8 mouse cellular contexts compared by ENCODE assay signal in the genomic region with DNA sequence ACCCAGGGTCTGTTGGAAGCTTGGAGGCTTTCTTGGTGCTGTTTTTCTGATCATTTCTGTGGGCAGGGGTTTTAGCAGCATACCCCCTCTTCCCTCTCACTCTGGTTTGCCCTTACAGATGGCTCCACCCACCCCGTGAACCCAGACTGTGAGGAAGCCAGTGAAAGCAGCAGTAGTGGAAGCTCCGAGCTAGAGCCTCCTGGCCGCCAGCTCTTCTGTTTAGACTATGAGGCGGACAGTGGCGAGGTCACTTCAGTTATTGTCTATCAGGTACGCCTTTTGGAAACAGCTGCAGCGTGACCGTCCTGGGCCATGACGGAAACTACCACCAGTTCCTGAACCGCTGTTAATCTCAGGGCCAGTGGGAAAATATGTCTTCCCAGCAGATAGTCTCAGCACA. TPM values are rescaled to one million over a fixed set of nuclear protein-coding genes. Genes with fewer than 3 reads are reported as not detected.
DNase-seq lines count a peak whose midpoint lies in the region; ATAC-seq and TF ChIP-seq lines count a peak whose summit lies in the region.

No protein-coding gene starts in this region.

- intact Hi-C loops in gastrocnemius, adult 2 months (cut with DNase I), result no loop called here
- intact Hi-C loops in left cerebral cortex, postnatal 4 days (cut with DNase I), result no loop called here

- H3K36me3 ChIP-seq in G1E (replicated peaks), result peaks cover 49% of the 10 kb centered on the region
- H3K36me3 ChIP-seq in heart, embryonic 16.5 days (ENCODE audit: control insufficient read depth, insufficient read depth), result peaks cover 10% of the 10 kb centered on the region
- H3K36me3 ChIP-seq in liver, embryonic 13.5 days, result peaks cover 31% of the 10 kb centered on the region

- peak overlapping the region; percentile 80 for H3K4me3 ChIP-seq in gastrocnemius, adult 2 months
- H3K4me3 ChIP-seq in G1E (ENCODE audit: low read depth, low read length), result peak overlapping the region; percentile 91
- peak overlapping the region; percentile 65; the same call in 1 of the 2 replicates for H3K4me3 ChIP-seq in heart, embryonic 16.5 days (ENCODE audit: low read length)
- peak overlapping the region; percentile 91 for H3K4me3 ChIP-seq in liver, embryonic 13.5 days (replicated peaks)

- peak; percentile 13 for DNase-seq in gastrocnemius, adult 2 months
- no peak for DNase-seq in gastrocnemius, postnatal 4 days (ENCODE audit: low spot score in 2 of 2)
- DNase-seq in G1E (ENCODE audit: low spot score), result no peak
- no peak for DNase-seq in liver, embryonic 13.5 days
- DNase-seq in spleen, postnatal 14 days (ENCODE audit: low spot score in 2 of 2), result no peak
- DNase-seq in left cerebral cortex, postnatal 4 days, result no peak

- 78% methylated on average over 10 of the region's 10 CpGs for WGBS in heart, embryonic 16.5 days
- WGBS in liver, embryonic 13.5 days (ENCODE audit: insufficient replicate concordance), result 69% methylated on average over 10 of the region's 10 CpGs

- peak overlapping the region; percentile 97 for H3K27ac ChIP-seq in gastrocnemius, adult 2 months
- H3K27ac ChIP-seq in heart, embryonic 16.5 days (ENCODE audit: low read length), result no peak overlapping the region
- peak overlapping the region; percentile 93 for H3K27ac ChIP-seq in liver, embryonic 13.5 days

- H3K9ac ChIP-seq in heart, embryonic 16.5 days (ENCODE audit: low read length), result peak overlapping the region; percentile 95
- H3K9ac ChIP-seq in liver, embryonic 13.5 days, result peak overlapping the region; percentile 94

- TF ChIP-seq CTCF in gastrocnemius, adult 2 months (IDR thresholded peaks at IDR 0.05), result no peak
- no peak for TF ChIP-seq CTCF in G1E (IDR thresholded peaks at IDR 0.05; ENCODE audit: low read depth, low read length)

- H3K4me1 ChIP-seq in G1E (ENCODE audit: insufficient read depth, low read depth, low read length), result peaks cover 74% of the 10 kb centered on the region
- peaks cover 37% of the 10 kb centered on the region for H3K4me1 ChIP-seq in heart, embryonic 16.5 days (ENCODE audit: control insufficient read depth, insufficient read depth, low read length)
- H3K4me1 ChIP-seq in liver, embryonic 13.5 days (replicated peaks), result peaks cover 80% of the 10 kb centered on the region

- no peaks in the 10 kb centered on the region for H3K27me3 ChIP-seq in G1E (ENCODE audit: insufficient read depth, low read length)
- H3K27me3 ChIP-seq in heart, embryonic 16.5 days (ENCODE audit: control insufficient read depth, insufficient read depth, low read length), result no peaks in the 10 kb centered on the region
- H3K27me3 ChIP-seq in liver, embryonic 13.5 days, result peaks cover 2% of the 10 kb centered on the region

- H3K9me3 ChIP-seq in G1E (replicated peaks), result no peaks in the 10 kb centered on the region
- no peaks in the 10 kb centered on the region for H3K9me3 ChIP-seq in heart, embryonic 16.5 days (replicated peaks; ENCODE audit: control insufficient read depth, low read length)
- no peaks in the 10 kb centered on the region for H3K9me3 ChIP-seq in liver, embryonic 13.5 days (replicated peaks)

- H3K4me2 ChIP-seq in heart, embryonic 16.5 days (ENCODE audit: low read depth, low read length), result peak overlapping the region; percentile 88
- peak overlapping the region; percentile 90 for H3K4me2 ChIP-seq in liver, embryonic 13.5 days

- no peak for ATAC-seq in G1E (ENCODE audit: extremely low read depth, insufficient number of reproducible peaks, low FRiP score, poor library complexity, severe bottlenecking)
- ATAC-seq in heart, embryonic 16.5 days (replicated peaks; ENCODE audit: extremely low read depth, insufficient read depth, low FRiP score), result no peak
- no peak for ATAC-seq in liver, embryonic 13.5 days (ENCODE audit: low read depth)
- ATAC-seq in frontal cortex, adult (ENCODE audit: low TSS enrichment), result no peak

RNA-seq across cellular contexts. Expression of a gene that starts 1.3 kb away (rescaled TPM):
- total RNA-seq in gastrocnemius, adult 2 months (2021), result 10 to 100 TPM; 10.1 to 11.7 TPM
- 10 to 100 TPM; 16.1 to 18.3 TPM for total RNA-seq in gastrocnemius, postnatal 4 days (2021)
- total RNA-seq in G1E (2014; fragmentation: Nextera tagmentation) (71.0 and 74.9 TPM in 2 replicates), G1E (2017) (26.4 and 29.7 TPM in 2 replicates)
- polyA plus RNA-seq in G1E (2012), result 33.9 and 34.7 TPM in 2 replicates
- polyA plus RNA-seq in heart, embryonic 16.5 days (2015; fragmentation: Nextera tagmentation; extraction: Ambion mirVana), result 16.0 TPM in 2 replicates
- polyA plus RNA-seq in liver, embryonic 13.5 days (2015; fragmentation: Nextera tagmentation; extraction: Ambion mirVana), result 14.5 and 17.7 TPM in 2 replicates
- 10 to 100 TPM; 17.2 to 19.3 TPM for total RNA-seq in left cerebral cortex, postnatal 4 days (2021)

RNA-seq across cellular contexts. Expression of a gene that starts 3.4 kb away (rescaled TPM):
- total RNA-seq in gastrocnemius, adult 2 months (2021), result 10 to 100 TPM; 16.4 to 18.4 TPM
- 10 to 100 TPM; 19.3 to 21.0 TPM for total RNA-seq in gastrocnemius, postnatal 4 days (2021)
- total RNA-seq in G1E (2014; fragmentation: Nextera tagmentation) (99.6 and 100 TPM in 2 replicates), G1E (2017) (116 and 119 TPM in 2 replicates)
- polyA plus RNA-seq in G1E (2012), result 26.3 and 29.7 TPM in 2 replicates
- 26.3 and 27.3 TPM in 2 replicates for polyA plus RNA-seq in heart, embryonic 16.5 days (2015; fragmentation: Nextera tagmentation; extraction: Ambion mirVana)
- polyA plus RNA-seq in liver, embryonic 13.5 days (2015; fragmentation: Nextera tagmentation; extraction: Ambion mirVana), result 52.6 and 60.6 TPM in 2 replicates
- 10 to 100 TPM; 36.2 to 37.1 TPM for total RNA-seq in left cerebral cortex, postnatal 4 days (2021)

RNA-seq across cellular contexts. Expression of a gene that starts 6.8 kb away (rescaled TPM):
- 10 to 100 TPM; 21.0 to 24.2 TPM for total RNA-seq in gastrocnemius, adult 2 months (2021)
- total RNA-seq in gastrocnemius, postnatal 4 days (2021), result 10 to 100 TPM in 1 of 2 experiments, 1 to 10 TPM in 1; 9.4 to 10.2 TPM
- 5.5 and 6.0 TPM in 2 replicates for total RNA-seq in G1E (2014; fragmentation: Nextera tagmentation)
- 0.55 and 1.2 TPM in 2 replicates for total RNA-seq in G1E (2017)
- polyA plus RNA-seq in G1E (2012), result 5.1 and 5.6 TPM in 2 replicates
- 12.9 and 13.8 TPM in 2 replicates for polyA plus RNA-seq in heart, embryonic 16.5 days (2015; fragmentation: Nextera tagmentation; extraction: Ambion mirVana)
- polyA plus RNA-seq in liver, embryonic 13.5 days (2015; fragmentation: Nextera tagmentation; extraction: Ambion mirVana), result 32.5 and 37.9 TPM in 2 replicates
- 10 to 100 TPM; 28.5 to 32.2 TPM for total RNA-seq in left cerebral cortex, postnatal 4 days (2021)

RNA-seq across cellular contexts. Expression of a gene that starts 18.3 kb away (rescaled TPM):
- total RNA-seq in gastrocnemius, adult 2 months (2021), result 10 to 100 TPM; 24.9 to 26.6 TPM
- total RNA-seq in gastrocnemius, postnatal 4 days (2021), result 10 to 100 TPM; 36.8 to 41.5 TPM
- total RNA-seq in G1E (2014; fragmentation: Nextera tagmentation), result 238 and 244 TPM in 2 replicates
- 153 and 179 TPM in 2 replicates for total RNA-seq in G1E (2017)
- 120 and 165 TPM in 2 replicates for polyA plus RNA-seq in G1E (2012)
- 92.2 and 93.6 TPM in 2 replicates for polyA plus RNA-seq in heart, embryonic 16.5 days (2015; fragmentation: Nextera tagmentation; extraction: Ambion mirVana)
- polyA plus RNA-seq in liver, embryonic 13.5 days (2015; fragmentation: Nextera tagmentation; extraction: Ambion mirVana), result 76.9 and 82.6 TPM in 2 replicates
- 10 to 100 TPM; 56.5 to 57.0 TPM for total RNA-seq in left cerebral cortex, postnatal 4 days (2021)

RNA-seq across cellular contexts. Expression of a gene that starts 31.9 kb away (rescaled TPM):
- 100 to 1,000 TPM in 1 of 2 experiments, 10 to 100 TPM in 1; 97.5 to 102 TPM for total RNA-seq in gastrocnemius, adult 2 months (2021)
- 10 to 100 TPM; 17.5 to 21.9 TPM for total RNA-seq in gastrocnemius, postnatal 4 days (2021)
- 187 and 244 TPM in 2 replicates for total RNA-seq in G1E (2014; fragmentation: Nextera tagmentation)
- total RNA-seq in G1E (2017), result 163 and 182 TPM in 2 replicates
- 133 and 183 TPM in 2 replicates for polyA plus RNA-seq in G1E (2012)
- 40.1 and 46.0 TPM in 2 replicates for polyA plus RNA-seq in heart, embryonic 16.5 days (2015; fragmentation: Nextera tagmentation; extraction: Ambion mirVana)
- polyA plus RNA-seq in liver, embryonic 13.5 days (2015; fragmentation: Nextera tagmentation; extraction: Ambion mirVana), result 99.0 and 99.7 TPM in 2 replicates
- 1 to 10 TPM; 5.9 to 8.4 TPM for total RNA-seq in left cerebral cortex, postnatal 4 days (2021)
